Mouse (Mus musculus) spleen, adult 2 months (tissue): ENCODE data around the gene Olfr94.

ENCODE experiments used
- CTCF ChIP-seq: fragments of 200-500 bp; IDR thresholded peaks from 2 replicates; pipeline ENCODE4 v1.5.1; 2011; ENCODE audit warnings: mild to moderate bottlenecking, inconsistent platforms; ENCODE audit not compliant: insufficient read depth, insufficient read length, insufficient replicate concordance; ENCODE audit errors: extremely low read depth
- POLR2A ChIP-seq: fragments of 200-500 bp; IDR thresholded peaks from 2 replicates; pipeline ENCODE4 v1.6.1; 2011; ENCODE audit warnings: low read depth, low read length, inconsistent platforms

DNA sequence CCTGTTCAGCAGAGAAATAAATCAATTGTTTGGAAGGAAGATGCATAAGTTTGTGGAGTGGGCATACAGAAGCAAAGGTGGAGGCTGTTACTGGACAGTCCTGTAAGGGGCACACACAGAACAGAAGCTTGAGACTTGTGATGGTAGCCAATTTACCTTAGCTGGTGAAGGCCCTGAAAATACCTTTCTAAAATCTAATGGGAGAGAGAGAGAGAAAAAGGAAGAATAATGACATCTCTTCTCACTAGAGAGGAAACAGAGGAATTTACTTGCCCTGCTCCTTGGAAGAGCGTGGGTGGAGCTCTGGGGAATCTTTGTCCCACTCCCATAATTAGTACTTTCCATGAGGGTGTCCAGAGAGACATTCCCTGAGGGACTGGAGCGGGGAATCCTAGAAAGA is at the start of gene Olfr94:
- TF ChIP-seq POLR2A (no peak), CTCF (no peak)
